12 mouse cellular contexts compared by ENCODE assay signal in genomic region chr13:6341102-6341737, GRCm38 (mm10).
DNase-seq lines count a peak whose midpoint lies in the region; ATAC-seq and TF ChIP-seq lines count a peak whose summit lies in the region.
"Had no signal": no experiment of that assay in that cellular context is flagged by ENCODE, and none has a peak within 500 bp of the region (broad histone marks: within the 10 kb centered on the region; RNA-seq: fewer than 3 reads in every experiment).

No protein-coding gene starts in this region.

- no peak overlapping the region; the same call in 1 of the 2 replicates for H3K27ac ChIP-seq in heart, embryonic 12.5 days (ENCODE audit: poor library complexity, severe bottlenecking)
- 0 out of 2 replicates have a peak overlapping the region, but pooled peaks have one; percentile 32 for H3K27ac ChIP-seq in layer of hippocampus, adult 2 months
- H3K27ac ChIP-seq in kidney, embryonic 15.5 days, result no peak overlapping the region
- H3K27ac ChIP-seq: liver, embryonic 14.5 days had no signal

- H3K4me1 ChIP-seq in heart, embryonic 12.5 days (replicated peaks), result peaks cover 5% of the 10 kb centered on the region; the same call in 1 of the 2 replicates
- H3K4me1 ChIP-seq in kidney, embryonic 15.5 days, result no peaks in the 10 kb centered on the region

- no peaks in the 10 kb centered on the region for H3K36me3 ChIP-seq in heart, embryonic 12.5 days
- no peaks in the 10 kb centered on the region for H3K36me3 ChIP-seq in kidney, embryonic 15.5 days

- no peak for TF ChIP-seq CTCF in layer of hippocampus, adult 2 months (conservative IDR thresholded peaks at IDR 0.05)

- ATAC-seq in heart, embryonic 12.5 days (ENCODE audit: insufficient number of reproducible peaks, low FRiP score), result no peak
- ATAC-seq in kidney, embryonic 15.5 days (replicated peaks; ENCODE audit: low FRiP score), result no peak
- ATAC-seq: intestine, postnatal 0 days had no signal

- no peaks in the 10 kb centered on the region for H3K9me3 ChIP-seq in heart, embryonic 12.5 days (replicated peaks)
- H3K9me3 ChIP-seq in kidney, embryonic 15.5 days (replicated peaks), result no peaks in the 10 kb centered on the region

- no peak overlapping the region for H3K9ac ChIP-seq in heart, embryonic 12.5 days
- H3K9ac ChIP-seq in kidney, embryonic 15.5 days, result no peak overlapping the region
- H3K9ac ChIP-seq: liver, embryonic 14.5 days had no signal

- H3K4me3 ChIP-seq in heart, embryonic 12.5 days, result no peak overlapping the region
- no peak overlapping the region for H3K4me3 ChIP-seq in layer of hippocampus, adult 2 months
- no peak overlapping the region for H3K4me3 ChIP-seq in kidney, embryonic 15.5 days (replicated peaks)
- H3K4me3 ChIP-seq: myocyte had no signal

- peak; percentile 14 to 37 for DNase-seq in heart, adult 18-20 months
- peak; percentile 82 to 86 for DNase-seq in frontal cortex, adult 2 months (ENCODE audit: extremely low spot score in 1 of 2, low spot score in 1 of 2)
- DNase-seq in layer of hippocampus, adult 2 months (ENCODE audit: low spot score in 2 of 2), result peak; percentile 53 to 78
- peak; percentile 86 for DNase-seq in right cerebral cortex, adult 18-20 months
- DNase-seq in retina, postnatal 1 day, result no peak
- no peak for DNase-seq in spleen, postnatal 10 days (ENCODE audit: low spot score in 2 of 2)
- DNase-seq: adrenal gland, postnatal 10 days had no signal

- no peaks in the 10 kb centered on the region for H3K27me3 ChIP-seq in heart, embryonic 12.5 days (replicated peaks)
- H3K27me3 ChIP-seq in kidney, embryonic 15.5 days, result no peaks in the 10 kb centered on the region

- no peak overlapping the region for H3K4me2 ChIP-seq in heart, embryonic 12.5 days
- no peak overlapping the region for H3K4me2 ChIP-seq in kidney, embryonic 15.5 days

- WGBS in heart, embryonic 12.5 days, result 44% methylated on average over 3 of the region's 3 CpGs
- WGBS in kidney, embryonic 15.5 days, result 71% methylated on average over 3 of the region's 3 CpGs

Comparison
In these comparisons a context has a peak if more than half of its experiments do, and no peak if none do; other contexts are left out.
1. DNase-seq: peak in heart, adult 18-20 months (2 of 2), frontal cortex, adult 2 months (2 of 2), layer of hippocampus, adult 2 months (2 of 2) and right cerebral cortex, adult 18-20 months (single experiment); none in retina, postnatal 1 day (single experiment) and spleen, postnatal 10 days (0 of 2).